Mouse (Mus musculus): Measurements from ENCODE around the gene Fkbp15. TPM values are rescaled to one million over a fixed set of nuclear protein-coding genes. Genes with fewer than 3 reads are reported as not detected.

Fkbp15 gene
- total RNA-seq, 1 experiment, result 20.7 TPM

- H3K4me1 ChIP-seq (ENCODE audit: control insufficient read depth in 2 of 2, insufficient read depth in 2 of 2, low read length in 2 of 2, poor library complexity in 1 of 2), result peaks cover 0 to 13% of the 10 kb centered on the region in 2 experiments; a peak in 2 of 4 replicates
- in situ Hi-C loops (cut with MboI; ENCODE audit: low sequenced_read_pairs in 2 of 2, unreplicated experiment in 2 of 2), result no loop called here
- DNase-seq (ENCODE audit: low read depth, low spot score), result no peak
- H3K27ac ChIP-seq (ENCODE audit: insufficient read depth, low read depth, low read length, poor library complexity, severe bottlenecking), result no peak overlapping the region
- no peaks in the 10 kb centered on the region for H3K9me3 ChIP-seq (ENCODE audit: control insufficient read depth, insufficient read depth, low read depth, low read length)
- H3K9ac ChIP-seq (ENCODE audit: insufficient read depth, low read depth, low read length, poor library complexity, severe bottlenecking), result no peak overlapping the region
- no peaks in the 10 kb centered on the region for H3K36me3 ChIP-seq (ENCODE audit: control insufficient read depth, insufficient read depth, low read length, poor library complexity, severe bottlenecking)
- H3K4me3 ChIP-seq (ENCODE audit: insufficient read depth in 1 of 2, low read depth in 1 of 2, low read length in 2 of 2, poor library complexity in 1 of 2, severe bottlenecking in 1 of 2), result peak overlapping the region in 1 of 2 experiments; percentile 85; a peak in 1 of 4 replicates
- TF ChIP-seq ZNF384 (IDR thresholded peaks at IDR 0.05; ENCODE audit: low read depth, low read length) (peak; percentile 72), HCFC1 (IDR thresholded peaks at IDR 0.05; ENCODE audit: borderline replicate concordance, insufficient read depth, low read length) (no peak), ZC3H11A (IDR thresholded peaks at IDR 0.05; ENCODE audit: borderline replicate concordance, low read depth, low read length) (no peak)
These were observed 74.8 kb downstream of the Fkbp15 start for GRCm38 (mm10) chr4:62285576-62285975.

DNA sequence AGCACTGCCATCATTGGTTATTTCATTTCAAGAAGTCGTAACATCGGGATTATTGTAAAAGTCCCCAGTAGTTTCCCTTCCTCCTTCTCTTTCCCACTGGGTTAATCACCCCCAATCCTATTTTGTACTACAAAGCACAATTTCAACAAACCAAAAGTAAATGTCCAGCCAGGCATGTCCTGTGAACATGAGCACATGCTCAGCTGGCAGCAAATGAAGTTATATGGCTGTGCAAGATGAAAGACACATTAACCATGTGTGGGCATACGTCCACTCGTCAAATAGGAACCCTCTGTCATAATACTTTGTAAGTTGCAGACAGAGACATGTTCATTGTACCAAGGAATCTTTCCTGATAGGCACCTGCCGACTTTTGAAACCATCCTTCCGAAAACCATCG lies 77.4 kb downstream of the Fkbp15 start:
- DNase-seq (ENCODE audit: low read depth, low spot score), result no peak
- Histone ChIP-seq H3K4me3 (ENCODE audit: insufficient read depth in 1 of 2, low read depth in 1 of 2, low read length in 2 of 2, poor library complexity in 1 of 2, severe bottlenecking in 1 of 2) (no peak overlapping the region), H3K27ac (ENCODE audit: insufficient read depth, low read depth, low read length, poor library complexity, severe bottlenecking) (no peak overlapping the region), H3K9me3 (ENCODE audit: control insufficient read depth, insufficient read depth, low read depth, low read length) (no peaks in the 10 kb centered on the region), H3K4me1 (ENCODE audit: control insufficient read depth in 2 of 2, insufficient read depth in 2 of 2, low read length in 2 of 2, poor library complexity in 1 of 2) (peaks cover 0 to 15% of the 10 kb centered on the region in 2 experiments; a peak in 2 of 4 replicates), H3K36me3 (ENCODE audit: control insufficient read depth, insufficient read depth, low read length, poor library complexity, severe bottlenecking) (no peaks in the 10 kb centered on the region), H3K9ac (ENCODE audit: insufficient read depth, low read depth, low read length, poor library complexity, severe bottlenecking) (no peak overlapping the region)
- in situ Hi-C loops (cut with MboI; ENCODE audit: low sequenced_read_pairs in 2 of 2, unreplicated experiment in 2 of 2), result no loop called here
- TF ChIP-seq ZNF384 (IDR thresholded peaks at IDR 0.05; ENCODE audit: low read depth, low read length), result no peak
- no peak for TF ChIP-seq HCFC1 (IDR thresholded peaks at IDR 0.05; ENCODE audit: borderline replicate concordance, insufficient read depth, low read length)
- no peak for TF ChIP-seq CHD2 (IDR thresholded peaks at IDR 0.05; ENCODE audit: low read depth, low read length)
- no peak for TF ChIP-seq MAFK (IDR thresholded peaks at IDR 0.05; ENCODE audit: insufficient read depth, low read depth, low read length)
- TF ChIP-seq ZC3H11A (IDR thresholded peaks at IDR 0.05; ENCODE audit: borderline replicate concordance, low read depth, low read length), result no peak

- H3K4me1 ChIP-seq (ENCODE audit: control insufficient read depth in 2 of 2, insufficient read depth in 2 of 2, low read length in 2 of 2, poor library complexity in 1 of 2), result peaks cover 0 to 12% of the 10 kb centered on the region in 2 experiments; a peak in 2 of 4 replicates
These were observed 79.0 kb downstream of the Fkbp15 start for GRCm38 (mm10) chr4:62281319-62281718.

GRCm38 (mm10) chr4:62278081-62278480 lies 82.3 kb downstream of the Fkbp15 start:
- H3K9me3 ChIP-seq (ENCODE audit: control insufficient read depth, insufficient read depth, low read depth, low read length), result no peaks in the 10 kb centered on the region
- in situ Hi-C loops (cut with MboI; ENCODE audit: low sequenced_read_pairs in 2 of 2, unreplicated experiment in 2 of 2), result no loop called here
- H3K9ac ChIP-seq (ENCODE audit: insufficient read depth, low read depth, low read length, poor library complexity, severe bottlenecking), result no peak overlapping the region
- H3K27ac ChIP-seq (ENCODE audit: insufficient read depth, low read depth, low read length, poor library complexity, severe bottlenecking), result no peak overlapping the region
- no peak for DNase-seq (ENCODE audit: low read depth, low spot score)
- TF ChIP-seq MAFK (IDR thresholded peaks at IDR 0.05; ENCODE audit: insufficient read depth, low read depth, low read length), result no peak
- no peak for TF ChIP-seq ZC3H11A (IDR thresholded peaks at IDR 0.05; ENCODE audit: borderline replicate concordance, low read depth, low read length)
- no peak for TF ChIP-seq ZNF384 (IDR thresholded peaks at IDR 0.05; ENCODE audit: low read depth, low read length)
- no peak for TF ChIP-seq HCFC1 (IDR thresholded peaks at IDR 0.05; ENCODE audit: borderline replicate concordance, insufficient read depth, low read length)
- no peak for TF ChIP-seq CHD2 (IDR thresholded peaks at IDR 0.05; ENCODE audit: low read depth, low read length)
- H3K36me3 ChIP-seq (ENCODE audit: control insufficient read depth, insufficient read depth, low read length, poor library complexity, severe bottlenecking), result no peaks in the 10 kb centered on the region
- peaks cover 0 to 13% of the 10 kb centered on the region in 2 experiments; a peak in 3 of 4 replicates for H3K4me1 ChIP-seq (ENCODE audit: control insufficient read depth in 2 of 2, insufficient read depth in 2 of 2, low read length in 2 of 2, poor library complexity in 1 of 2)
- H3K4me3 ChIP-seq (ENCODE audit: insufficient read depth in 1 of 2, low read depth in 1 of 2, low read length in 2 of 2, poor library complexity in 1 of 2, severe bottlenecking in 1 of 2), result no peak overlapping the region

More at GRCm38 (mm10) chr4:62281319-62281718, 79.0 kb downstream of the Fkbp15 start:
- no peak overlapping the region for H3K4me3 ChIP-seq (ENCODE audit: insufficient read depth in 1 of 2, low read depth in 1 of 2, low read length in 2 of 2, poor library complexity in 1 of 2, severe bottlenecking in 1 of 2)
- TF ChIP-seq CHD2 (IDR thresholded peaks at IDR 0.05; ENCODE audit: low read depth, low read length), result no peak
- in situ Hi-C loops (cut with MboI; ENCODE audit: low sequenced_read_pairs in 2 of 2, unreplicated experiment in 2 of 2), result no loop called here
- no peaks in the 10 kb centered on the region for H3K9me3 ChIP-seq (ENCODE audit: control insufficient read depth, insufficient read depth, low read depth, low read length)
- H3K9ac ChIP-seq (ENCODE audit: insufficient read depth, low read depth, low read length, poor library complexity, severe bottlenecking), result no peak overlapping the region
- no peak overlapping the region for H3K27ac ChIP-seq (ENCODE audit: insufficient read depth, low read depth, low read length, poor library complexity, severe bottlenecking)
- no peaks in the 10 kb centered on the region for H3K36me3 ChIP-seq (ENCODE audit: control insufficient read depth, insufficient read depth, low read length, poor library complexity, severe bottlenecking)
- DNase-seq (ENCODE audit: low read depth, low spot score), result no peak

GRCm38 (mm10) chr4:62277222-62277621 lies 83.1 kb downstream of the Fkbp15 start:
- no peak overlapping the region for H3K9ac ChIP-seq (ENCODE audit: insufficient read depth, low read depth, low read length, poor library complexity, severe bottlenecking)
- no peak overlapping the region for H3K27ac ChIP-seq (ENCODE audit: insufficient read depth, low read depth, low read length, poor library complexity, severe bottlenecking)
- peaks cover 0 to 13% of the 10 kb centered on the region in 2 experiments; a peak in 3 of 4 replicates for H3K4me1 ChIP-seq (ENCODE audit: control insufficient read depth in 2 of 2, insufficient read depth in 2 of 2, low read length in 2 of 2, poor library complexity in 1 of 2)
- DNase-seq (ENCODE audit: low read depth, low spot score), result no peak
- H3K36me3 ChIP-seq (ENCODE audit: control insufficient read depth, insufficient read depth, low read length, poor library complexity, severe bottlenecking), result no peaks in the 10 kb centered on the region
- no peaks in the 10 kb centered on the region for H3K9me3 ChIP-seq (ENCODE audit: control insufficient read depth, insufficient read depth, low read depth, low read length)
- H3K4me3 ChIP-seq (ENCODE audit: insufficient read depth in 1 of 2, low read depth in 1 of 2, low read length in 2 of 2, poor library complexity in 1 of 2, severe bottlenecking in 1 of 2), result no peak overlapping the region
- TF ChIP-seq HCFC1 (IDR thresholded peaks at IDR 0.05; ENCODE audit: borderline replicate concordance, insufficient read depth, low read length) (no peak), ZC3H11A (IDR thresholded peaks at IDR 0.05; ENCODE audit: borderline replicate concordance, low read depth, low read length) (no peak), MAFK (IDR thresholded peaks at IDR 0.05; ENCODE audit: insufficient read depth, low read depth, low read length) (no peak), ZNF384 (IDR thresholded peaks at IDR 0.05; ENCODE audit: low read depth, low read length) (peak; percentile 62; the same call in 1 of the 2 replicates), CHD2 (IDR thresholded peaks at IDR 0.05; ENCODE audit: low read depth, low read length) (no peak)
- in situ Hi-C loops (cut with MboI; ENCODE audit: low sequenced_read_pairs in 2 of 2, unreplicated experiment in 2 of 2), result no loop called here
